Mouse (Mus musculus) liver, adult 2 months (tissue): ENCODE results near the gene Slc30a2. TPM values are rescaled to one million over a fixed set of nuclear protein-coding genes. Genes with fewer than 3 reads are reported as not detected.

Experiments
- DNase-seq: peaks from one replicate; pipeline ENCODE4 v3.0.0-alpha.2; 2011; ENCODE audit warnings: low read depth, low spot score; ENCODE audit errors: extremely low read depth
- H3K27ac ChIP-seq: fragments of 200-500 bp; replicated peaks from 2 replicates; pipeline ENCODE4 v1.5.1; 2012; ENCODE audit warnings: low read depth, mild to moderate bottlenecking, control low read depth, inconsistent platforms, low read length; ENCODE audit not compliant: insufficient read depth
- H3K27me3 ChIP-seq: fragments of 200-500 bp; 2 replicates; pipeline ENCODE4 v1.6.1; 2012; ENCODE audit warnings: mild to moderate bottlenecking, moderate library complexity, low read length, inconsistent platforms; ENCODE audit not compliant: control insufficient read depth, insufficient read depth
- H3K36me3 ChIP-seq: fragments of 200-500 bp; 2 replicates; pipeline ENCODE4 v1.6.1; 2012; ENCODE audit warnings: low read length, inconsistent platforms; ENCODE audit not compliant: control insufficient read depth, insufficient read depth
- H3K4me1 ChIP-seq: fragments of 200-500 bp; 2 replicates; pipeline ENCODE4 v1.6.1; 2011; ENCODE audit warnings: low read length; ENCODE audit not compliant: control insufficient read depth, insufficient read depth
- H3K4me3 ChIP-seq: fragments of 200-500 bp; 2 replicates; pipeline ENCODE4 v1.5.1; 2011; ENCODE audit warnings: low read depth, mild to moderate bottlenecking, control low read depth, low read length, moderate library complexity; ENCODE audit not compliant: insufficient read depth
- H3K79me2 ChIP-seq: fragments of 200-500 bp; 2 replicates; pipeline ENCODE4 v1.6.1; 2012; ENCODE audit warnings: inconsistent platforms, mild to moderate bottlenecking, low read length, moderate library complexity; ENCODE audit not compliant: control insufficient read depth, insufficient read depth
- H3K9ac ChIP-seq: fragments of 200-500 bp; 2 replicates; pipeline ENCODE4 v1.6.1; 2012; ENCODE audit warnings: low read depth, mild to moderate bottlenecking, control low read depth, inconsistent platforms, low read length
- CTCF ChIP-seq: fragments of 200-500 bp; IDR thresholded peaks from 2 replicates; pipeline ENCODE4 v1.5.1; 2011; ENCODE audit warnings: low read depth, low read length, control low read depth
- POLR2A ChIP-seq: fragments of 200-500 bp; IDR thresholded peaks from 2 replicates; pipeline ENCODE4 v1.6.1; 2011; ENCODE audit warnings: low read length, control low read depth; ENCODE audit not compliant: insufficient read depth; ENCODE audit errors: extremely low read depth
- WGBS: fragments of 180-500 bp; shearing (Covaris S2); methylation state at CpG from one replicate; pipeline ENCODE4 v1.1.7; 2018; 5-methylcytosine and 5-hydroxymethylcytosine counted together
- polyA plus RNA-seq: library from polyadenylated mRNA; depleted of rRNA; stranded (reverse); fragments of >200 nt; gene quantifications from 2 replicates; pipeline ENCODE4 v1.2.3, GENCODE M21; 2012
- total RNA-seq: library from RNA; depleted of rRNA; stranded (reverse); fragments of >200 nt; gene quantifications from 2 replicates; pipeline ENCODE4 v1.2.3, GENCODE M21; 2014

The Slc30a2 gene
- total and polyA plus RNA-seq, 2 experiments: under 0.01 TPM; not detected in 1

GRCm38 (mm10) chr4:134298626-134299497 lies 44.1 kb upstream of the Slc30a2 start:
- TF ChIP-seq CTCF: no peak
- no peak for TF ChIP-seq POLR2A
- Histone ChIP-seq H3K4me1 (no peaks in the 10 kb centered on the region), H3K36me3 (no peaks in the 10 kb centered on the region), H3K9ac (no peak overlapping the region), H3K27ac (no peak overlapping the region), H3K4me3 (no peak overlapping the region), H3K79me2 (no peaks in the 10 kb centered on the region), H3K27me3 (no peaks in the 10 kb centered on the region)
- no peak for DNase-seq
- 75% methylated on average over 19 of the region's 19 CpGs for WGBS

- Histone ChIP-seq H3K36me3 (no peaks in the 10 kb centered on the region), H3K79me2 (no peaks in the 10 kb centered on the region), H3K4me1 (no peaks in the 10 kb centered on the region), H3K27me3 (no peaks in the 10 kb centered on the region), H3K4me3 (no peak overlapping the region), H3K9ac (no peak overlapping the region), H3K27ac (no peak overlapping the region)
- 59% methylated on average over 4 of the region's 4 CpGs for WGBS
- TF ChIP-seq POLR2A: no peak
- no peak for TF ChIP-seq CTCF
- DNase-seq: no peak
These were observed 43.5 kb upstream of the Slc30a2 start for GRCm38 (mm10) chr4:134299498-134299810.

- 80% methylated on average over 9 of the region's 9 CpGs for WGBS
- Histone ChIP-seq H3K27ac (no peak overlapping the region), H3K9ac (no peak overlapping the region), H3K27me3 (no peaks in the 10 kb centered on the region), H3K36me3 (no peaks in the 10 kb centered on the region), H3K79me2 (no peaks in the 10 kb centered on the region), H3K4me3 (no peak overlapping the region), H3K4me1 (no peaks in the 10 kb centered on the region)
- DNase-seq: no peak
- TF ChIP-seq POLR2A (no peak), CTCF (no peak)
These were observed 42.7 kb upstream of the Slc30a2 start for GRCm38 (mm10) chr4:134300316-134300715.

- TF ChIP-seq POLR2A: no peak
- no peak for TF ChIP-seq CTCF
- Histone ChIP-seq H3K4me1 (no peaks in the 10 kb centered on the region), H3K9ac (no peak overlapping the region), H3K27me3 (no peaks in the 10 kb centered on the region), H3K4me3 (no peak overlapping the region), H3K27ac (no peak overlapping the region), H3K79me2 (no peaks in the 10 kb centered on the region), H3K36me3 (no peaks in the 10 kb centered on the region)
- 85% methylated on average over 5 of the region's 5 CpGs for WGBS
- no peak for DNase-seq
These were observed 40.9 kb upstream of the Slc30a2 start for GRCm38 (mm10) chr4:134302084-134302483.

- no peak overlapping the region for H3K27ac ChIP-seq
- WGBS: 47% methylated on average over 2 of the region's 2 CpGs
- no peaks in the 10 kb centered on the region for H3K36me3 ChIP-seq
- peaks cover 4% of the 10 kb centered on the region for H3K4me1 ChIP-seq
- H3K27me3 ChIP-seq: no peaks in the 10 kb centered on the region
- DNase-seq: no peak
- H3K4me3 ChIP-seq: no peak overlapping the region
- TF ChIP-seq CTCF: no peak
- TF ChIP-seq POLR2A: no peak
- H3K79me2 ChIP-seq: no peaks in the 10 kb centered on the region
- H3K9ac ChIP-seq: no peak overlapping the region
These were observed 36.0 kb upstream of the Slc30a2 start for GRCm38 (mm10) chr4:134306963-134307362.
